Mouse (Mus musculus) layer of hippocampus, adult 2 months (tissue): ENCODE results near the gene 4931400O07Rik. TPM values are rescaled to one million over a fixed set of nuclear protein-coding genes. Genes with fewer than 3 reads are reported as not detected.

Experiments used
- DNase-seq, 2 experiments: peaks; one replicate each; pipeline ENCODE4 v3.0.0; 2022; ENCODE audit warnings: low spot score in 2 of 2
- H3K27ac ChIP-seq: fragments of 200-600 bp; 2 replicates; pipeline ENCODE4 v1.8.1; 2022
- H3K4me3 ChIP-seq: fragments of 200-600 bp; 2 replicates; pipeline ENCODE4 v1.8.1; 2022; ENCODE audit warnings: mild to moderate bottlenecking
- CTCF ChIP-seq: fragments of 200-600 bp; conservative IDR thresholded peaks from 2 replicates; pipeline ENCODE4 v1.8.1; 2022; ENCODE audit warnings: antibody characterized with exemption, mild to moderate bottlenecking, moderate library complexity
- long read RNA-seq, 2 experiments: library from polyadenylated mRNA; stranded (forward); transcript quantifications; one replicate each; pipeline ENCODE4 v2.0.0; 2021; ENCODE audit warnings: borderline mapping rate in 2 of 2
- total RNA-seq, 2 experiments: library from RNA; stranded (reverse); gene quantifications; 2 replicates each; pipeline ENCODE4 v1.2.3; 2021

4931400O07Rik gene
- total RNA-seq, result not detected
- long read RNA-seq, experiment 1, result 0 reads
- long read RNA-seq, experiment 2, result 0 reads

- no peak for DNase-seq
- Histone ChIP-seq H3K4me3 (no peak within 1 kb of the TSS), H3K27ac (no peak within 1 kb of the TSS)
- no peak for TF ChIP-seq CTCF
Observed at GRCm38 (mm10) chrX:62467691-62468090, at the start of gene 4931400O07Rik. TSS of gene 4931400O07Rik (plus strand) at chrX:62467991.

Other genes starting within 250 kb of the 4931400O07Rik start
- not detected for gene 4933402E13Rik, start 184.5 kb upstream of the 4931400O07Rik start, total RNA-seq